Mouse (Mus musculus) yolk sac, embryonic 10.5 days (tissue): ENCODE data around the gene Mybbp1a.

Source experiments
- DNase-seq: peaks from one replicate; pipeline ENCODE4 v3.0.0-alpha.2; 2017; ENCODE audit warnings: low spot score

The Mybbp1a gene

DNA sequence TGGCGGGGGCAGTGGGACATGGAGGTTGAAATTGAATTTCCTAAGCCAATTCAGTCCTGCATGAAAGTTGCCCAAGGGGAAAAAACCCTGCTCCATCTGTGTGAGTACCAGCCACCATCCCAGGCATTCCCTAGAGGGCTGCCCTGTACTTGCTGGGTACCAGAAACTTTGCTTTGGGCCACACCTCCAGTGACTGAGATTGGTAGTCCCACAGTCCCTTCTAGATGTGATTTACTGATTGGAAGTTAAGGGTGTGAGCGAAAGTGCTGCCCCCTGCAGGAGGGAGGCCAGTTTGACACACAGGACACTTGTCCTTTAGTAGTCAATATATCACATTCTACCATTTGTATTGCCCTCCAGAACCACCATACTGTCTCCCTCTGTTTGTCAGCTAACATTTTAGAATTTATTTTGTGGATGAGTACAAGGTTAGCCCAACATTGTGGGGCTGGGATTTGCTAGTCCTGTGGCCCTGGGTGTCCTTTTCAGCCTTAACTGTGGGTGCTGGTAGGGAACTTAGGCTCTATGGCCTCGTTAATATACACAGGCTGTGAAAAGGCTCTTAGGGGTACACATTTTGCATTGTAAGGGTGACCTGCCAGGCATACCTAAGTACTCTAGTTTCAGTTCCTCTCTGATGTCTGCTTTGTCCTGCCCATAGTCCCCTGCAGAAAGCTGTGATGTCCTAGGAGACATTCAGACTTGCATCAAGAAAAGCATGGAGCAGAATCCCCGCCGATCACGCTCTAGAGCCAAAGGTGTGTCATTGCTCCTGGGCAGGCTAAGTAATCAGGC, 5.4 kb downstream of the Mybbp1a start:
- DNase-seq = no peak

DNA sequence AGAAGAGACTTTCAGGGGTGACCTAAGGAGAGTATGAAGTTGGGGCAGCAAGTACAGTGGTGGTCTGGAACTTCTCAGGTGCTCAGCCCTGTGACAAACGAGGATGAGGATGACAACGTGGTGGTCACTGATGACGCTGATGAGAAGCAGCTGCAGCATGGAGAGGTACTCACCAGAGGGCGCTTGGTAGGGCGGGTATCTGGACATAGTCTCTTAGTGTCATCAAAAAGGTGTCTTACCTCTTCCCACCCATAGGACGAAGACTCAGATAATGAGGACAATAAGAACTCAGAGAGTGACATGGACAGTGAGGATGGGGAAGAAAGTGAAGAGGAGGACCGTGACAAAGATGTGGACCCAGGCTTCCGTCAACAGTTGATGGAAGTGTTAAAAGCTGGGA, 6.3 kb downstream of the Mybbp1a start:
- no peak for DNase-seq

DNA sequence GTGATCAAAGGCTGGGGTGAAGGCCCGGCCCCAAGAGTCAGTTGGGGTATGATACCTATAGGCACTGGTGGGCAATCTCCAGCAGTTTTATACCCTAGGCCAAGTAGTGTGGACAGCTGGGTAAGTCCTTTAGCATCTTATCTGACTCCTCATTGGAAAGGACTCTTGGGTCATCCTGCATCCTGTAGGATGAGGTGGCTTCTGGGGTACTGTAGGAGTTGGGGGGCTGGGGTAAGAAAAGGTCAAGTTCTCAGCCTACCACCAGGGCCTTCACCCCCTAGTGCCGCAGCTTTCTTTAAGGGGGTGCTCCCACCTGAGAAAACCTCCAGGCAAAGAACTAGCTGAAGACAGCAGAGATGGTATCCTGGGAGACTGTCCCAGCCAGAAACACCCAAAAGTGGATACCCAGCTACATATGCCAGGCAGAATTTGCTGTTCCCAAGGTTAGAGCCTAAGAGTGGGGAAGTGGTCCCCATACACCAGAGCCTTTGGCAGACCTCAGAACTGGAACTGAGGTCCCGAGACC, 11.0 kb downstream of the Mybbp1a start:
- no peak for DNase-seq

DNA sequence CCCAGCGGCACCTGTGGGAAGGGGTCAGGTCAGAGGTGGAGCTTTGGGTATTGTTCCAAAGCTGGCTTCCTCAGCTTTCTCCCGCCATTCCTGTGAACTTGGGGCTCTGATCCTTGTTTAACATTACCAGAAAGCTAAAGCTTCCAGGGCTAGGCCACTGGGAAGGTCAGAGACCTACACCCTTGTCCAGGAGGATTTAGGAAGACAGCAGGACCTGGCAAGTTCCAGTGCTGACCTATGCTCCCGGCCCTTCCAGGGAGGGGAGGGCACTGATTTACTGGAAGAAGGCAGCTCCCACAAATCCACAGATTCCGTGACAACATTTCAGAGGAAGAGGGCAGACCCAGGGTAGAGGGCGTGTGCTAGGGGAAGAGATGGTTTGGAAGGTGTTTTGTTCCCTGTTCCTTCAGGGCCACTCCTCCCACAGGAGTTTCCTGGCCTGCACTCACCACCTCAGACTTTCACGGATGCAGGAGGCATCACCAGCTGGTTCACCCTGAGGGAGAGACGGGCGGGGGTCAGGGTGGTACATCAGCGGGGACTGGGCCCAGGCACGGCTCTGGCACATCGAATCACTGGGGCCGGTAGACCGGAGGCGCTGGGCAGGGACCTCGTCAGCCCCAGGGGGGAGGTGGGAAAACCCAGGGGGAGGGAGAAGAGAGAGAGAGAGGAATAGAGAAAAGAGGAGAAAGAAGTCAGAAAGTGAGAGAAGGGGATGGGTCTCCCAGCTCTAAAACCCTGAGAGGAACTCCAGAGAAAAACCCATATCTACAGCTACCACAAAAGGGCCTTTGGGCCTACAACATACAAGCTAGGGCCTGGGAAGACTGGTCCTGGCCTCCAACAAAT, 12.2 kb downstream of the Mybbp1a start:
- DNase-seq = no peak

DNA sequence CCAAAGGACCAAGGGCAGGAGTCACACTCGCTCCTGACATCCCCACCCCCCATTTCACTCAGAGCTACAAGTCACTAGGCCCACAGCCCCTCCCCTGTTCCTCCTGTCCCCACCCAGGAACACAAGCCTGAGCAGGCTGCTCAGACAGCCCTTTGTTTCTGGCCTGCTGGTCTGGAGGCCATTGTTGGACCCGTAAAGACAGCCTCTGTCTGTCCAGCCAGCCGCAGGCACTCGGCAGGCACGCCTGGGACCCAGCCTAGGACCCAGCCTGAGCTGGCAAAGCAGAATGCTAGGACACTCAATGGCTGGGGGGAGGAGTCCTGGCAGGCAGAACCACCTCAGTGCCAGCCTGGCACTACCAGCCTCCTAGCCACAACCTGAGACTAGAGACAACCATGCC, 14.5 kb downstream of the Mybbp1a start:
- DNase-seq = no peak

DNA sequence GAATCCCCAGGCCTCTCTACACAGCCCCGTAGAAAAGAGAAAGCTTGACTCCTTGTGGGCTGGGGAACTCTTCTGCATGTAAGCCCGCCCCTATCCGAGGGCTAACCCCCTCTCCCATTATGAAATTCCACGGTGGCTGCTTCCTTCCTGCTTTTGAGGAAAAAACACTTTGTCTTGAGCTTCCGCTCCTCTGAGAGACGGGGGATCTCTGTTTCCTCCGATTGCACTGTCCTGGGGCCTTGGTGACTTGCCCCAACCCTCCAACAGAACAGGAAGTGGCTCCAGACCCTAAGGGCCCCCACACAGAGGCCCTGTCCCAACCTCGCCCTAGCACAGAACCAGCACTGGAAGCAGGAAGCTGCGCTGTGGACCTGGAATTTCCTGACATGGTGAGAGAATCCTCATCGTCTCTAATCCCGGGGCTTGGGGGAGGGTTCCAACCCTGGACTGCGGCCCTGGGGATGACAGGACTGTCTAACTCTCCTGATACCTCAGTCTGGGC, 16.9 kb downstream of the Mybbp1a start:
- peak; percentile 58 for DNase-seq

DNA sequence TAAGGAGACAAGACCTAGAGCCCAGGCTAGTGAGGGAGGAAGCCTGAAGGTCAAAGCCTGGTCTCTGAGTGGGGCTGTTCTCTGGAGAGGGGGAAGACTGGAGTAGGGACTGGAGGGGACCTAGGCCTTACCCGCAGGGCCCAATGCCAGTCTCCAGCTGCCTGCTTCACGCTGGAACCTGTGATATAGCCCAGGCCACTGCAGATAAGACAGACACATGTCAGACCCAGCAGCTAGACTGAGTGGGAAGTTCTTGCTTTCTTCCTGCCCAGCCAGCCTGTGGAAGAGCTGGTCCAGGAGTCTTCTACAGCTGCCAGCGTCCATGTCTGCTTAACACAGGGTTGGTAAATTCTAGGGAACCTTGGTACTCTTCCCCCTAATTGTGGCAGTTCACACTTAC, 17.3 kb downstream of the Mybbp1a start:
- DNase-seq = no peak

DNA sequence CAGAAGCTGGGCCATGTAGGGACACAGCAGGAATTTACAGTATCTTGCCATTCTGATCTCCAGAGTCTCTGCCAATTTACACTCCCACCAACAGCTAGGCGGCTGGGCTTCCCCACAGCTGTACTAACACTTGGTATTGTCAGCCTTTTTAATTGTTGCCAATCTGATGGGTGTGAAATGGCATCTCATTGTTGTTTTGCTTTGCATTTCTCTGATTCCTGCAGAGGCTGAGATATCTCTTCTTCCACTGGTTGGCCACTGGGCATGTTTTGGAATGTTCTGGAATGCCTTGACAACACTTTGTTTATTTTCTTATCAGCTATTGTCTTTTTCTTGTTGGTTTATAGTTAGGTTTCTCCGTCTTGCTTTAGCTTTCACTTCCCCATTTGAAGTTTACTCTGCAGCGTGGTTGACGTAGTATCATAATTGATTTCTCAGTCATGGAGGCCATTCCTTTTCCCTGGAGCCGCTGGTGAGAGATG, 20.4 kb downstream of the Mybbp1a start:
- DNase-seq = no peak

DNA sequence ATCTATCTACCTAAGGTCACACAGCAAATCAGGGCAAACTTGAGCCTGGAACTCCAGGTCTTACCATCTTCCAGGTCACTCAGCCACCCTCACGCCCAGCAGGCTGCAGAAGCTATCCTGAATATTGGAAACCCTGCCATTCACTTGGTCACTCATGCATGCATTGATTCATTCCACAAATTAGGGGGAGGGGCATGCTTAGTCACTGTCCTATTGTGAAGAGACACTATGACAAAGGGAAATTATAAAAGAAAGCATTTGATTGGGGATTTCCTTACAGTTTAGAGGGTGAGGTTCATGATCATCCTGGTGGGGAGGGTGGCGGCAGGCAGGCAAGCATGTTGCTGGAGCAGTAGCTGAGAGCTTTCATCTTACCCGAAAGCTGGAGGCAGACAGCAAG, 23.7 kb downstream of the Mybbp1a start:
- no peak for DNase-seq

DNA sequence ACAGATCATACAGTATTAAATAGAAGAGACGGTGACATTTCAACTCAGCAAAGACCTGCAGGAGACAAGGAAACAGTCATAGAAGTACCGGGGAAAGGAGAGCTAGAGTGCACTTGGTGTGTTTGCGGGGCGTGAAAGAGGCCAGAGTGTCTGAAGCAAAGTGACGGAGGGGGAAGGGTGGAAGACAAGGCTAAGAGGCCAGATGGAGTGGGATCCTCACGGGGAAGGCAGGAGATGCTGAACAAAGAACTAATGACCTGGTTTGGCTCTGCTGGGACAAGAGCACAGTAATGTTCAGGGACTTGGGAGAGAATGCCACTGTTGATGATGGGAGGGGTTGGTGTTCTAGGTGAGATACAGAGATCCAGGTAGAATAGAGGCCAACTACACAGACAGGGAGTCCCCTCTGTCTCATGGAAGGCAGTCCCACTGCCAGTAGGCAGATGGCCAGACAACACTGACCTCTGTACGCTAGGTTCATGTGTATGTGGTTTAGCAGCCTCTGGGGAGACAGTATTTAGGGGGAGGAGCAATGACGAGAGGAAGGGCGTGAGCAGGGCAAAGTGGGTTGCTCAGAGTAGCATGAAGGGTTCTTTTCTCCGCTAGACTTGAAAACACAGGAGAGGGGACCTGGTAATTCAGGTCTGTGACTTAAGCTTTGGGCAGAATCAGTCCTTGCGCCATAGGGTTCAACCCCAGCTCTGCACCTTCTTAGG, 25.0 kb downstream of the Mybbp1a start:
- DNase-seq = no peak

DNA sequence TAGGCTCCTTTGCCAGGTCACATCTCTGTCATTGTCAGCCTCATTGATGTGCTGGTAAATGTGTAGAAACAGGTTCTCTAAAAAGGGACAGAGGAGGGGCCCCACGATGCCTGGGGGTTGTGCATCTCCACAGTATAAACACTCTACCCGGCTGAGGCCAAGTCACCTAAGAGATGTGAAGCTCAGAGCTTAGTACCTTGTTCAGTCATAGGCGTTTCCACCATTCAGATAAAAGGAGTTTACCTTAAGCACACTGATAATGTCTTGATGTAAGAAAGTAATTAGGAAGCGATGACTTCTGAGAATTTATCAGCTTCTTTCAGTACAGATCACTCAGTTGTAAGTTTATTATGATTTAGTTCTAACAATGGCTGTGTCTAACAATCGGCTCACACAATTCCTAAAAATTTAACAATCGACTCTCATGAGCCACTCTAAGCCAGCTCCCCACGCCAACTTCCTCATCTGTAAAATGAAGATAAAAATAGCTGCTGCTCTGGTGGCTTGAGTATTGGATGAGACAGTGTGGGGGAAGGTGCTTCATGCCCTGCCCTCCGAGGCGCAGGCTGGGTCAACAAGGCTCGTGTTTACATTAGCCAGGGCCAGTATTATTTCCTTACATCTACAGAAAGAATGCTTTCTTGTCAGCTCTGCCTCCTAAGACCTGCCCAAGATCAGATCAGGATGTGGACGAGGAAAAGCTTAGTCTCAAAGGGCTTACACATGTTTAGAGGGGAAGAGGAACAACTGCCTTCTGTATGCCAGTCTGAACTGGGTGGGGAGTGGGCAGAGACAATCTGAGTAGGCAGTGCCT, 25.7 kb downstream of the Mybbp1a start:
- DNase-seq = peak; percentile 76

DNA sequence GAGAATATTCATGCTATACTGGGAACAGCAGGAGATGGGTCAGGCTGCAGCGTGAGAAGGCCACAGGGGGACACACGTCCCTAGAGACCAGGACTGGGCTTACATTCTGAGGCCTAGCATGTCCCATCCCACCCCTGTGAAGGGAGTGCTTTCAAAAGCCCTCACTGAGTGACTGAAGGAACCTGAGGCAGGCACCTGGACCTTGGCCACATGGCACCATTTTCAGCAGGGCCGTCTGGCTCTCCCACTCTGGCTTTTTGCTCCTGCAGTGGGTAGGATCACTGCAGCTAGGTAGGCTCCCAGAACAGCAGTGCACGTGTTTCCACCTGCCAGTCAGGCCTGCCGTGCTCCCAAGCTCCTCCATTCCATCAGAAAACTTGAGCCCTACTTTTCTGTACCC, 27.4 kb downstream of the Mybbp1a start:
- no peak for DNase-seq

DNA sequence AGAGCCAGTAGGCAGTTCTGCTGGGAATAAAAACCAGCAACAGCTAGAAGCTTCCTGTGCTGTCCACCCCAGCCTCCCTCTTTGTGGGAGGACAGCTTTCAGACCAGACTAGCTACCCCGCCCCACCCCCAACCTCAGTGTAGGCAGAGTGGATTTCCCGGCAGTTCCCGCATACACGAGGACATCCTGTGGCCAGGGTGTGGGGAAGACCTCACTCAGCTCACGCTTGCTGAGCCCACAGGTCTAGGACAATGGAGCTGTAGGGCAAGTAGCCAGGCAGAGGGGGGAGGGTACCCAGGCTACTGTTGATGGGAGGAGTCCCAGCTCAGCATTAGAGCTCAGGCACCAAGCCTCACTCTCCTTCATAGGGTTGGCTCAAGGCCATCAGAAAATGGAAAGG, 28.1 kb downstream of the Mybbp1a start:
- DNase-seq = peak; percentile 50

DNA sequence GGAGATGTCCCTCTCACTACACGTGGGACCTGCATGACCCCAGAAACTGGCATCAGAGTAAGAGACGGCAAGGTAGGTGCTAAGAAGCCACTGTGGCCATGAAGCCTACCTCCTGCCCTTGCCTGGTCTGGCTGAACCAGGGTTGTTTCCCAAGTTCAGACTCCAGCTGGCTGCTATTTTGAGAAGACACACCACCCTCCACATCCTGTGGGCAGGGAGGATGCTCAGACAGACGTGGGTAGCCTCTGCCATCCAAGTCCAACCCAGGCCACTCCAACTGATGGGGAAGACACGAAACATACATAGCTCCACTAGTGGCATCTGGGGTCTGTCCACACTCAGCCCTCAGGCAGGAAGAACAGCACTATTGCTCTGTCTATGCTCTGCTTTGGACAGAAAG, 28.8 kb downstream of the Mybbp1a start:
- no peak for DNase-seq

DNA sequence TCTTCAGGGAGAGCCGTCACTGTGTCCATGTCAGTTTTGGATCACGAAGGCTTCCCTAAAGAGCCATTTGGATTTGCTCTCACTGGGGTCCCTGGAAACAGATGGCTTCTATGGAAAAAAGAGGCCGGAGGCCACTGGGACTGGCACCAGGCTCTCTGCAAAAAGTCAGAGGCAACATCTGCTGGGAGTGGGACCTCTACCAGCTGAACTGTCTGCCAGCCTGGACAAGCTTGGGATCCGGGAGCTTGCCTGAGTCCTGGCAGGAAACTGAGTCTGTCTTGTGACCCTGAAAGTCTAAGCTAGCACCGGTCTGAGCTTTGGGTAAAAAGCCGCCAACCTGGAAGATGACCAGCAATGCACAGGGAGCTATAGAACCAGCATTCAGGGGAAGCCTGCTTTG, 30.2 kb downstream of the Mybbp1a start:
- no peak for DNase-seq

DNA sequence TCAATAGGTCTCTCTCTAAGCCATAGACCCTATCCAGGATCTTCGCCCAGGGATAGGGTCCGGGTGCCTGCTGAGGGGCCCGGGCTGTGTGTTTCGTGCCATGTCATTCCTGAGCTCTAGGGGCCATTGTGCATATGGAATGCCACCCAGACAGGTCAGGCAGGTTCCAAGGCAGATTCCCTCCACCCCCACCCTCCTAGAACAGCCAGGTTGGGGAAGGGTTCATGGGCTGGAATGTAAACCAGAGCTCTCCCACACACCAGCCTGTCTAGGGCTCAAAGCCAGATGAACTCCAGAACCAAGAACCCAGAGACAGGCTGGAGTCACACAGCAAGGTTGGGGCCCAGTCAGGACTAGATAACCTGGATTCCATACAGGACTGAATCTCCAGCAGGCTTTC, 32.4 kb downstream of the Mybbp1a start:
- no peak for DNase-seq

DNA sequence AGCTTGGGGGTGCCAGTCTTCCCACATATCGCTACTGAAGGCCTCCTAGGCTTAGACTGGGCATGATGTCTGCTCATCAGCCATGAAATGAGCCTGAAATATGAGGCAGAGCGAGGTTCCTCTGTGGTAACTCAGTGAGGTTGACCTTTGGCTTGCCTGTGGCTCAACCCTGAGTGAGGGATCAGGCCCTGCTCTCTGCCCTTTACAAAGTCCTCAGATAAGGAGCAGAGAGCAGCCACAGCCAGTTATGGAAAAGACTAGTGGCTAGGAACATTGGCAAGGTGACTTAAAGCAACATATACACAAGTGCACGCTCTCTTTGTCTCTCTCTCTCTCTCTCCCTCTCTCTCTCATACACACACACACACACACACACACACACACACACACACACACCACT, 33.8 kb downstream of the Mybbp1a start:
- DNase-seq = peak; percentile 84

DNA sequence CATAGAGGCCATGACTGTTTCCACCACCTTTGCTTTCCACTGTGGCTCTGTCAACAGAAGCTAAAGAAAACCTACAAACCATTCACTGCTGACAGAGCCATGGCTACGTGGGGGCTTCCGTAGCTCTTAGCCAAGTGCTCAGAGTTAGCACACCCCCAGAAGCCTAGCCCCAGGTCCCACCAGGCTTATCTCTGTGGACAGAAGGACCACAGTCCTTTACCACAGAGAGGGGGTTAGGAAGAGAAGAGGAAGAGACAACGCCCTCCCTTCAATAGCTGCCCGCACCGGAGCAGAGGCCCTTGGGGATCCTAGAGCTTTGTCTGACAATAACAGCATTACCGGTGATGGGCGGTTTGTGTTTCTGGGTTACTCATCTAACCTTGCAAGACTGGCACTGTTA, 34.3 kb downstream of the Mybbp1a start:
- peak; percentile 67 for DNase-seq

DNA sequence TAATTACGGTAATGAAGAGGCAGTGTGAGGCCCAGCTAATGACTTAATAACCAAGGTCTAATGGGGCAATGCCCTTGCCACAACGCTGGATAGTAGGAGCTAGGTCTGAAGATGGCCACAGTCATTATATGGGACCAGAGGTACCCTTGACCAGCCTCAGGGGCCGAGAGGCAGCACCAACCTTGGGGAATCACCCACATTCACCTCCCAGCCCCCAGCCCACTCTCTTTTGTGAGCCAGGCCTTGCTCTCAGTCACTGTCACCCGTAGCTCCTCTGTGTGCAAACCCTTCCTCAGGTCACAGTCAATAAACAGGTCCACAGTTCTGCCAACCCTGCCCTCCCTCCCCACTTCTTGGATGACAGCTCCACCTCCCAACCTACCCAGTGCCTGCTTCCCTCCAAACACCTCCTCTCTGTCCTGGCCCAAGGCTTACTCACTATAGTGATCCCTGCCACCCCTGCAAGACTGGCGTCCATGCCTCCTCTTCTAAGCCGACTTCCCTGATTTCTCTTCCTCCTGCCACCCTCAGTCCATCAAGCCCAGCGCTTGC, 35.0 kb downstream of the Mybbp1a start:
- DNase-seq = no peak

DNA sequence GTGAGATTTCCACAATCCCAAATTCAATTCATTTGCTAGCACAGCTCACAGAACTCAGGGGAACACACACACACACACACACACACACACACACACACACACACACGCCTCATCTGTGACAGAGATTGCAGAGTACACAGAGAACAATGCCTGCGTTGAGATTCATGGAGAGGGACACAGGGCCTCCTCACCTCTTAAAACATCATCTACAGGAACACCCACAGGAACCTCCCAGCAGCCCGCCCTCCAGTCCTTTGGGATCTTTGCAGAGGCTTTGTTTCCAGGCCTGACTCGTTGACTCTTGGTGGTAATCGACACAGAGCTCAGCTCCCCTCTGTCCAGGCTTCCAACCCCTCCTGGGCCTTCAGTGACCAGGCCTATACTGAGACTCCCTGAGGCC, 36.0 kb downstream of the Mybbp1a start:
- no peak for DNase-seq

DNA sequence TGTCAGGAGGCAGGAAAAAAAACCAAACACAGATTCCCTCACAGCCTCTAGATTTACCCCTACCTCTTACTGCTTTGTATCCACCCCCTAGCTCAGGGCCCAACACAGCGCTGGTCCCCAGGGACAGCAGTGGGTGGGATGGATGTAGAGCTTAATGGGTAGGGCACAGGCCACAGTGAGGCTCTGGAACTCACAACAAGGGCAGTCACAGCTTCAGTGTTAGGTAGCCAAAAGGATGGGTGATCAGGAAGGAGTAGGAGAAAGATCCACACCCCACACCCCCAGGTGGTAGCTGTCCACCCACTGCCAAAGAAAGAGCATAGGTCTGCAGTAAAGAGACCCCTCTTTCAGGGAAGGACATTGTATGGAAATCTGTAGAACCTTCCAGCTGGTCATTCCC, 36.5 kb downstream of the Mybbp1a start:
- no peak for DNase-seq
